Mouse (Mus musculus) erythroblast, adult 5-6 weeks (primary cell): ENCODE results near the gene Rab42. TPM values are rescaled to one million over a fixed set of nuclear protein-coding genes. Genes with fewer than 3 reads are reported as not detected.

ENCODE experiments used
- total RNA-seq, 2 experiments: library from RNA; stranded (forward) in 1 of 2; stranded (reverse) in 1 of 2; fragments of 150-400 nt in 1 of 2; fragments of 200-764, 138-1000 nt in 1 of 2; gene quantifications; 2 replicates each; pipeline versions ENCODE4 v1.2.3 to v1.2.4; 2015 to 2017; ENCODE audit warnings: low replicate concordance in 2 of 2

Rab42 gene
- total RNA-seq, 2 experiments from 2014 or later, result not detected

Other genes starting within 250 kb of the Rab42 start
- 2.7 TPM in 1 of 2 replicates, not detected in the other for gene Gm10300, start 228.7 kb downstream of the Rab42 start, total RNA-seq (2015; ENCODE audit: low replicate concordance)
- gene Gm10300, start 228.7 kb downstream of the Rab42 start, total RNA-seq (2017; ENCODE audit: low replicate concordance), result 3.7 and 3.9 TPM in 2 replicates
- 1,733 and 1,940 TPM in 2 replicates for gene Epb41, start 228.1 kb downstream of the Rab42 start, total RNA-seq (2015; ENCODE audit: low replicate concordance)
- 3,282 and 3,570 TPM in 2 replicates for gene Epb41, start 228.1 kb downstream of the Rab42 start, total RNA-seq (2017; ENCODE audit: low replicate concordance)
- gene Oprd1, start 158.9 kb downstream of the Rab42 start, total RNA-seq (2015; ENCODE audit: low replicate concordance), result not detected in 2 replicates
- gene Oprd1, start 158.9 kb downstream of the Rab42 start, total RNA-seq (2017; ENCODE audit: low replicate concordance), result 0.09 and 0.14 TPM in 2 replicates
- gene Ythdf2, start 91.1 kb downstream of the Rab42 start, total RNA-seq (2015; ENCODE audit: low replicate concordance), result 14.0 and 16.1 TPM in 2 replicates
- 15.0 and 43.1 TPM in 2 replicates for gene Ythdf2, start 91.1 kb downstream of the Rab42 start, total RNA-seq (2017; ENCODE audit: low replicate concordance)
- 7.5 and 12.5 TPM in 2 replicates for gene Gmeb1, start 41.8 kb downstream of the Rab42 start, total RNA-seq (2015; ENCODE audit: low replicate concordance)
- gene Gmeb1, start 41.8 kb downstream of the Rab42 start, total RNA-seq (2017; ENCODE audit: low replicate concordance), result 10.3 and 12.5 TPM in 2 replicates
- 10.2 and 13.0 TPM in 2 replicates for gene Taf12, start 29.0 kb downstream of the Rab42 start, total RNA-seq (2015; ENCODE audit: low replicate concordance)
- 8.9 and 18.8 TPM in 2 replicates for gene Taf12, start 29.0 kb downstream of the Rab42 start, total RNA-seq (2017; ENCODE audit: low replicate concordance)
- 11.9 and 12.5 TPM in 2 replicates for gene Trnau1ap, start 26.2 kb upstream of the Rab42 start, total RNA-seq (2015; ENCODE audit: low replicate concordance)
- 12.4 and 13.2 TPM in 2 replicates for gene Trnau1ap, start 26.2 kb upstream of the Rab42 start, total RNA-seq (2017; ENCODE audit: low replicate concordance)
- gene Rcc1, start 50.2 kb upstream of the Rab42 start, total RNA-seq (2015; ENCODE audit: low replicate concordance), result 5.6 and 16.1 TPM in 2 replicates
- gene Rcc1, start 50.2 kb upstream of the Rab42 start, total RNA-seq (2017; ENCODE audit: low replicate concordance), result 12.4 and 17.8 TPM in 2 replicates
- 8.8 and 16.9 TPM in 2 replicates for gene Phactr4, start 119.1 kb upstream of the Rab42 start, total RNA-seq (2015; ENCODE audit: low replicate concordance)
- 14.1 and 28.0 TPM in 2 replicates for gene Phactr4, start 119.1 kb upstream of the Rab42 start, total RNA-seq (2017; ENCODE audit: low replicate concordance)
- 2.5 and 5.6 TPM in 2 replicates for gene Med18, start 160.5 kb upstream of the Rab42 start, total RNA-seq (2015; ENCODE audit: low replicate concordance)
- 2.8 and 4.0 TPM in 2 replicates for gene Med18, start 160.5 kb upstream of the Rab42 start, total RNA-seq (2017; ENCODE audit: low replicate concordance)
- gene Sesn2, start 207.1 kb upstream of the Rab42 start, total RNA-seq (2015; ENCODE audit: low replicate concordance), result 3.7 and 4.6 TPM in 2 replicates
- 5.8 and 6.6 TPM in 2 replicates for gene Sesn2, start 207.1 kb upstream of the Rab42 start, total RNA-seq (2017; ENCODE audit: low replicate concordance)
- gene Atpif1, start 230.3 kb upstream of the Rab42 start, total RNA-seq (2015; ENCODE audit: low replicate concordance), result 715 and 778 TPM in 2 replicates
- 2,175 and 2,816 TPM in 2 replicates for gene Atpif1, start 230.3 kb upstream of the Rab42 start, total RNA-seq (2017; ENCODE audit: low replicate concordance)
- 75.0 and 117 TPM in 2 replicates for gene Dnajc8, start 232.2 kb upstream of the Rab42 start, total RNA-seq (2015; ENCODE audit: low replicate concordance)
- gene Dnajc8, start 232.2 kb upstream of the Rab42 start, total RNA-seq (2017; ENCODE audit: low replicate concordance), result 262 and 314 TPM in 2 replicates